Mouse (Mus musculus) mature B cell (primary cell): ENCODE measurements around the gene Eef2k.

ENCODE experiments used
- in situ Hi-C: fragments of 300-500 bp; cut with MboI; formaldehyde crosslinking; loops from 2 replicates; pipeline ENCODE4 v1.14.3; 2019

Eef2k gene

DNA sequence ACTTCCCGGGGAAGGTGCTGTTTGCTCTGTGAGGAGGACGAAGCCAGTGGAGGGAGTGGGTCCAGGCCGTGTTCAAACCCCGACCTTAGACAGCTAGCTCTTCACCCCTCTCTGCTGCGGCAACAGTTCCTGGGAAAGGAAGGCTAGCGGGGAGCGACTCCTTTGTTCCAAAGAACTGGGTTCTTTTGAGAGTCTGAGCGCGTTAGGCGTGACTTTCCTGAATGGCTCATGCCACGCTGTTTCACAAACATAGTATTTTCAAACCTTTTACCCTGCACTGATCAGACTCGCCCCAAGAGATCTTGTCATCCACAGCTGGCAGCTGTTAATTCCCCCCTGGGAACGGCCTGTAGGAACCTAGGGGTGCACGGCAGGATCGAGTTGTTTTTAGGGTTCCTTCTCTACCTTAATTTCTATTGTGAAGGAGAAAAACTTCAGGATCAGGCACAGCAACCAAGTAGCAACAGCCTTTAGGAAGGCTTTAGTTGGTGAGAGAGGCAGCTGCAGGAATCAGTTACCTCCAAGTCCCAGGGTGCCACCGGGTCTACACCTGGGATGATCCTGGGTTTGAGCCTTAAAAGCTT lies 1.3 kb downstream of the Eef2k start:
- in situ Hi-C loops: loop anchor here (5.0 to 25.0 kb wide), 3 partner anchors 58 to 957 kb away; partner anchors contain the start of genes Dcun1d3, Lyrm1 and Usp31

DNA sequence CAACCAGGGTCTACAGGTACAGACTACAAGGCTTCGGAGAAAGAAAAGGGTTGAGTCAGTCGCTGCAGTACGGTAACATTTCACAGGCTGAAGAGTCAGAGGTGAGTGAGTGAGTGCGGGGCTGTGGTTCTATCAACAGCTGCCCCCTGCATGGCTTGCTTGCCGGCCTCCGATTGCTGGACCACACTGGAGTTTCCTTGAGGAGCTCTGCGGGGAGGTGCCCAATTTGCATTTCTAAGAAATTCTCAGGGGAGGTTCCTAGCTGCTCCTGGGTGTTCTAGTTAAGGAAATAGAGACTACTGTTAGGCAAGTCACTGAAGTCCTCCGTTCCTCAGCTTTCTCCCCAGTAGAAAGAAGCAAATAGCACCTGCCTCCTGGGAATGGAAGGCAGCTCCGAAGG lies 2.1 kb downstream of the Eef2k start:
- in situ Hi-C loops: loop anchor here (5.0 to 25.0 kb wide), 3 partner anchors 58 to 957 kb away; partner anchors contain the start of genes Dcun1d3, Lyrm1 and Usp31

DNA sequence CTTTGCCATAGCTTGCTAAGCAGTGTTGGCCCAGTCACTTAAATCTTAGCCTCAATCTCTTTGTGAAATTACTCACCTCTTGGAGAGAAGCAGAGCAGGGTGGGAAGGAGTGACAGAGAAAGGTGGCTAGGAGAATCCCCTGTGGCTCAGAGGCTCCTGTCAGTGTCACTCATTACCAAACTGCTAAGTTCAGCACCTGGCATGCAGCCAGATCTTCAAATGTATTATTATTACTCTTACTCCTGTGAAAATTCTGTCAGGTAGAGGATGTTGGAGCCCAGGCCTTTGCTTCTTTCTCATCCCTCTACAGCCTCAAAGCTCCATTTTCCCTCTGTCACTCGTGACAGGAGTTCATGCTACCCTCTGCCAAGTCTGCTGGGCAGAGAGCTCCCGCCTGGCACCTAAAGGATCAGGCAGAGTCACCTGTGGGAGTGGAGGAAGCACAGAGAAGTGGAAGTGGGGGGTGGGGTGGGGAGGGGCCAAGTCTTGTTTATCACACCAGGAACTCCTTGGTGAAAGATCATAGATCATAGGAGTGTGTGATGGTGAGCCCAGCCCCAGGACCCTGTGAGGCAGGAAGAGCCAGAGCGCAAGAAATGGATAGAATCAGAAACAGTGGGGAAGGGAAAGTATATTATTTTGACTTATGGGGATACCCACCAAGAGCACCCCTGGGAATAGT lies 6.3 kb downstream of the Eef2k start:
- in situ Hi-C loops: loop anchor here (25.0 kb wide), 2 partner anchors 863 to 962 kb away; partner anchors contain the start of genes Dcun1d3, Lyrm1 and Usp31

DNA sequence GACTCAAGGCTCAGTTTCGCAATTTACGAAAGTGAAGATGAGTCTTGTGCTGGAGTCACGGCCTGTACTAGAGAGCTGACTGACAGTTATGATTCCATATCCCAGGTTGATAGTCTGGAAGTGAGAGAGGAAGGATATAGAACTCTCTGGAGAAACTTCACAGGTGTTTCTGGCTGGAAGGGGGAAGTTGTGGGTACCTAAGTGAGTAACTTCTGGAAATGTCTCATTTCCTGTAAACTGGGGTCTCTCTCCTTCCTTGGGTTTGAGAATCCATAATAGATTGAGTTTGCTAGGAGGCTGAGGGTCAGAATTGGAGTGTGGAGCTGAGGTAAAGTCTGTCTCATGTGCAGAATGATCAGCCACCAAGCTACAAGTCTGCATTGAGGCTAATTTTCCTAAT lies 7.5 kb downstream of the Eef2k start:
- in situ Hi-C loops: no loop called here

GRCm38 (mm10) chr7:120859854-120860253 lies 17.2 kb downstream of the Eef2k start:
- in situ Hi-C loops: no loop called here

GRCm38 (mm10) chr7:120860799-120861487 lies 18.3 kb downstream of the Eef2k start:
- in situ Hi-C loops: no loop called here

DNA sequence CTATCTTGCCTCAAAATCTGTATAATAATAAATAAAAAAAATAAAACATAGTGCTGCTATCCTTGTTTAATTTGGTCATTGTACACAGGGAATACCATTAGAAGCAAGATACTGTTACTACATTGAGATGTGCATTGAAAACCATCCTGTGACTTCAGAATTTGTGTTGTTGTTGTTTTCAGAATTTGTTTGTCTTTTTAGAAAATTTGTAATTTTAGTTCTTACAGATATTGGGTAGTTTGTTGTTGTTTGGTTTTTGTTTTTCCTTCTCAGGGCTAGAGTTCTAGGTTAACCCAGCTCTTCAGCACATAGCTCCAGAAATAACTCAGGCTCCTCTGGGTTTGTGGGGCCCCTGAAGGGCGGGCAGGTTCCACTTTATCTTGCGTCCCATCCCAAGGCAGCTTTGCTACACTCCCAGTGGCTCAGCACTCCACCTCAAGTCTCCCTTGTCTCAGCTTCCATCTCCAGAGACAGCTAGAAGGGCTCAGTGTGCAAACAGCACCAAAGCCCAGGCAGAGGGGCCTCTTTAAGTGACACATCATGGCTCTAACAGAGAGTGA lies 18.9 kb downstream of the Eef2k start:
- in situ Hi-C loops: no loop called here

DNA sequence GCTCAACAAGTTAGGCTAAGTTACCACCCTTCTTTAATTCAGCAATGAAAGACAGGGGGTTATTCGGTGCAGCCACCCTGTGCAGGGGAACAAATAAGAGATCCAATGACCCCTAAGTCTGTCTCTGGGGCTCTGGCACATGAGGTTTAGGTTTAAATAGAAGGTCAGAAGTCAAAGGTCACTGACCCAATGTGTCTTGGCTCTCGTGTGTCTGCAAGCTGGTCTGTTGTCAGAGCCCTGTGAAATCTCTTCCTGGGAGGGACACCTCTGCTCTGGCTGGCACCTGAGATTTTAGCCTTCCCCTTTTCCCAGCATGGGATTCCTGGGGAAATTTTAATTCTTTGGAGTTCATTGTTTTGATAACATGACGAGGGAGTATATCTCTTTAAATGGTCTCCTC lies 19.6 kb downstream of the Eef2k start:
- in situ Hi-C loops: no loop called here

DNA sequence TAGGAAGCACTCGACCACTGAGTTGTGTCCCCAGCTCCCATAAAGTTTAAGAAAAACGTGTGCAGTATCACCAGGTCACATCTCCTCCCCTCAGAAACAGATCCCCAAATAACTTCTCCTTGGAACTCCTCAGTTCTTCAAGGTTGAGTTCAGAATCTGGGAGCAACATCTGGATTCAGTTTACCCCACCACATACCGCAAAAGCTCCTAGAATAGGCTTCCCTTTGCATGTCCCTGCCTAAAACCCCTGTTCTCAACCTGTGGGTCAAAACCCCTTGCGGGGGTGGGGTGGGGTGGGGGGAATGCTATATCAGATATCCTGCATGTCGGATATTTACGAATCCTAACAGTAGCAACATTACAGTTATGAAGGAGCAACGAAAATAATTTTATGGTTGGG lies 20.0 kb downstream of the Eef2k start:
- in situ Hi-C loops: no loop called here

DNA sequence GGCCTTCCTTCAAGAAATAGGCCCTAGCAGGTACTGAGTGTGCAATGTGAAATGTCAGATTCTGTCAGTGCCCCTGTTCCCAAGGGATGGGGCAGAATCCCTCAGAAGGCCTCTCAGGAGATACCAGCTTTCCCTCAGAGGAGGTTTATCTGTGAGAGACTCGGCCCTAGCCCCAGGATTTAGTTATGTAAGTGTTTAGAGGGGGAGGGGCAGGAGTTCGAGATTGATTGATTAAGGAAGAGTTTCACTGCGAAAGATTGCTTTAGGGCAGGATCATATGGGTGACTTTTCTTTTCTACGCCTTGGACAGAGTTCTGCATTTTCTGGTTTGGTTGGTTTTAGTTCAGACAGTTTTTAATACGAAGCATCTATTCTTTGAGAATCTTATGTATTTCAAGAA lies 20.8 kb downstream of the Eef2k start:
- in situ Hi-C loops: no loop called here

DNA sequence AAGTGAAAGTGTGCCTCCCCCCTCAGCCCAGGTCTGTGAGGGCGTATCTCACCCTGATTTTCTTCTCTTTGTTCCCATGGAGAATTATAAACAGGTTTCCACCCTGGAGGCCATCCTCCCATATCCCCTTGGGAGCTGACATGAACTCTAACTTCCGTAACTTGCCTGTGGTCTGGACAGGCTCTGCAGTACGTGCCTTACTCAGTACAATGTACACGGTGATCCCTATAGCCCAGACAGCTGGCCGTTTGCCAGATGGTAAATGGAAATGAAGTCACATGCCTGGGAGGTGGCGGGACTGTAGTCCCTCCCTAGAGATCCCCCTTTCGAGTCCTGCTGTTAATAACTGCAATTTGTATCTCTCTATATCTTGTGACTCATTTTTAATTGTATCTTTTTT lies 22.5 kb downstream of the Eef2k start:
- in situ Hi-C loops: no loop called here

GRCm38 (mm10) chr7:120865832-120866231 lies 23.2 kb downstream of the Eef2k start:
- in situ Hi-C loops: no loop called here

DNA sequence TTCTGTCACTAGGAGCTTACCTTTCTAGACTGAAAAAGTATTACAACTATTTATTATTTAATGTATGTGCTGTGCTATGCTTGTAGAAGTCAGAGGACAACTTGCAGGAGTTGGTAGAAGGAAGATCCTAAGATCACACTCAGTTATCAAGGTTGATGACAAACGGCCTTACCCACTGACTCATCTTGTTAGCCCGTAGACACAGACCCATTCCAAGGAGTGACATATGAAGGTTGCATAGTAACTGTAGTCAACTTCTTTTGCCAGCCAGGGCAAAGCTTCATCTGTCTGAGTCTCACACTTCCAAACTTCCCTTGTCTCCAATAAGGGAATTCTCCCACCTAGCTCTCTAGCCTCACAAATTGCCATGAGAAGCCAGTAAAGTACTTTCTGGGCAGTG lies 24.1 kb downstream of the Eef2k start:
- in situ Hi-C loops: no loop called here

- in situ Hi-C loops: no loop called here
Observed at GRCm38 (mm10) chr7:120867720-120868119, 25.1 kb downstream of the Eef2k start.

DNA sequence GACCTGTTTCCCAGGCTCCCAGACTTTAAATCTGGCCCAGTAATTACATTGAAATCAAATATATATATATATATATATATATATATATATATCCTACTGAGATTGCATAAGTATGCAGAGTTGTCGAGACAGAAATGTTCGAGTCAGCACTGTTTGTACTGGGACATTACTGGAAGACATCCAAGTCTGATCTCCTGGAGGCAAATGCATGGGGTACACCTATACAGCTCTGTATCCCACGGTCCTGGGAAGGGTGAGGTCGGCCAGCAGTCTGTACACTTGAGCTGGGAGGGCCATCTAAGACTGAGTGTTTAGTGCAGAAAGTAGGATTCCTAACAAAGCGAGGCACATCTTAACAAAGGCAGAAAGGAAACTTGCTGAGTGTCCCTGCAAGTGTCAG lies 27.3 kb downstream of the Eef2k start:
- in situ Hi-C loops: no loop called here

DNA sequence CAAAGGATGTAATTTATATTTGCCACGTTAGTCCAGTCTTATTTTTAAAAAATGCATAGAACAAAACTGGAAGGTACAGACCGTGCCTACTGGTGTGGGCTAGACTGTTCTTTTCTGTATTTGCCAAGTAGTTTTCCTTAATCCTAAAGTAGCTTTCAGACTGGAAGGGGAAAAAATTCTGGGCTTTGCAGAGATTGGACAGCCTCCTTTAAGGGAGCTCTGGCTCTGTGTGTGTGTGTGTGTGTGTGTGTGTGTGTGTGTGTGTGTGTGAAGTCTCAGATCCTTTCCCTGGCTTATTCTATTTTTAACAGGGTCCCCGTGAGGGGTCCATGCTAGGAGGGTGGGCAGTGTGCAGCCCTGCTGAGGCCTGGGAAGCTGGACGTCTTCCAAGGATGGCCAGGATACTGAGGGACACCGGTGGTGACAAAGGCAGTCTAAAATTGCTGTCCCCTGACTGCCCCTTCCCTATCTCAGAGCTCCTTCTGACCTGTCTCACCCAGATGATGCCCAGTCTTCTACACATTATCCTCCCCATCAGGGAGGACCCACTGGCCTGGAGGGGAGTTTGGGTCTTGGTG lies 27.9 kb downstream of the Eef2k start:
- in situ Hi-C loops: no loop called here

- in situ Hi-C loops: no loop called here
Observed at GRCm38 (mm10) chr7:120873083-120873482, 30.5 kb downstream of the Eef2k start.

DNA sequence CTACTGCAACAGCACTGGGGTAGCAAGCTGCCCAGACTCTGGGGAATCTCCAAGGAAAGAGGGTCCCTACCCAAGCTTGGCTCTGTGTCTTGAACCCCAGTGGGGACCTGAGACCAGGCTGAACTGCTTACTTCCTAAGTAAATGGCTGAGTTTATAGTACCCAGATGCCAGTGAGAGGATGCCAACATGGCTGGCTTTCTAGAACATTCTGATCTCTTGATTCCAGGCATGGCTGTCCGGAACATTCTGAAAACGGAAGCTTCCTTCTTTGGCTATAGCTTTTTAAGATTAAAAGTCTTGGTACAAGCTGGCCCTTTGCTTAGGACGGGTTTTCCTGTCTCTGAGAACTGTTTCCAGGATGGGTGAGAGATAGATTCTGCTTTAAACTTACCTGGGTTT lies 31.4 kb downstream of the Eef2k start:
- in situ Hi-C loops: no loop called here

- in situ Hi-C loops: no loop called here
Observed at GRCm38 (mm10) chr7:120874764-120875539, 32.3 kb downstream of the Eef2k start.

GRCm38 (mm10) chr7:120875540-120876388 lies 33.1 kb downstream of the Eef2k start:
- in situ Hi-C loops: no loop called here

- in situ Hi-C loops: no loop called here
Observed at GRCm38 (mm10) chr7:120878271-120878670, 35.6 kb downstream of the Eef2k start.
